Mouse (Mus musculus) adrenal gland, adult 8-10 months (tissue): ENCODE results near the gene Banp. TPM values are rescaled to one million over a fixed set of nuclear protein-coding genes. Genes with fewer than 3 reads are reported as not detected.
A peak's percentile ranks its signal among the peaks of the same experiment; 100 is the strongest.

Experiments used
- DNase-seq: peaks from one replicate; pipeline ENCODE4 v3.0.0; 2022
- total RNA-seq, 4 experiments: library from RNA; stranded (reverse); gene quantifications; 2 replicates each; pipeline ENCODE4 v1.2.4; 2022

The Banp gene
- total RNA-seq, 4 experiments from 2014 or later = 16.5 to 40.8 (median 27.9) TPM

- DNase-seq = no peak
These were observed 36.1 kb downstream of the Banp start for GRCm38 (mm10) chr8:121985673-121986072.

- no peak for DNase-seq
These were observed 38.3 kb downstream of the Banp start for GRCm38 (mm10) chr8:121987892-121988291.

- DNase-seq = no peak
These were observed 41.1 kb downstream of the Banp start for GRCm38 (mm10) chr8:121990506-121991255.

- no peak for DNase-seq
These were observed 42.1 kb downstream of the Banp start for GRCm38 (mm10) chr8:121991611-121992010.

GRCm38 (mm10) chr8:121992911-121993310 is 43.4 kb downstream of the Banp start:
- DNase-seq = no peak

GRCm38 (mm10) chr8:121995112-121995511 is 45.6 kb downstream of the Banp start:
- DNase-seq = no peak

GRCm38 (mm10) chr8:121995895-121996294 is 46.3 kb downstream of the Banp start:
- DNase-seq = no peak

- peak; percentile 48 for DNase-seq
These were observed 49.1 kb downstream of the Banp start for GRCm38 (mm10) chr8:121998631-121999030.

GRCm38 (mm10) chr8:121999211-121999610 is 49.7 kb downstream of the Banp start:
- no peak for DNase-seq

GRCm38 (mm10) chr8:122001339-122002115 is 52.0 kb downstream of the Banp start:
- DNase-seq = no peak

- DNase-seq = no peak
These were observed 54.1 kb downstream of the Banp start for GRCm38 (mm10) chr8:122003646-122004045.

GRCm38 (mm10) chr8:122004131-122004530 is 54.6 kb downstream of the Banp start:
- DNase-seq = no peak

GRCm38 (mm10) chr8:122005422-122006204 is 56.1 kb downstream of the Banp start:
- DNase-seq = no peak

- DNase-seq = no peak
These were observed 57.3 kb downstream of the Banp start for GRCm38 (mm10) chr8:122006688-122007484.

- DNase-seq = no peak
These were observed 58.8 kb downstream of the Banp start for GRCm38 (mm10) chr8:122008395-122008794.

- DNase-seq = no peak
These were observed 61.1 kb downstream of the Banp start for GRCm38 (mm10) chr8:122010638-122011037.

- no peak for DNase-seq
These were observed 61.6 kb downstream of the Banp start for GRCm38 (mm10) chr8:122011066-122011588.

- no peak for DNase-seq
These were observed 65.1 kb downstream of the Banp start for GRCm38 (mm10) chr8:122014606-122015005.

- DNase-seq = no peak
These were observed 68.7 kb downstream of the Banp start for GRCm38 (mm10) chr8:122018046-122018831.

- no peak for DNase-seq
These were observed 69.6 kb downstream of the Banp start for GRCm38 (mm10) chr8:122019162-122019561.
